Mouse (Mus musculus): ENCODE measurements around the gene Atp8b2.

DNA sequence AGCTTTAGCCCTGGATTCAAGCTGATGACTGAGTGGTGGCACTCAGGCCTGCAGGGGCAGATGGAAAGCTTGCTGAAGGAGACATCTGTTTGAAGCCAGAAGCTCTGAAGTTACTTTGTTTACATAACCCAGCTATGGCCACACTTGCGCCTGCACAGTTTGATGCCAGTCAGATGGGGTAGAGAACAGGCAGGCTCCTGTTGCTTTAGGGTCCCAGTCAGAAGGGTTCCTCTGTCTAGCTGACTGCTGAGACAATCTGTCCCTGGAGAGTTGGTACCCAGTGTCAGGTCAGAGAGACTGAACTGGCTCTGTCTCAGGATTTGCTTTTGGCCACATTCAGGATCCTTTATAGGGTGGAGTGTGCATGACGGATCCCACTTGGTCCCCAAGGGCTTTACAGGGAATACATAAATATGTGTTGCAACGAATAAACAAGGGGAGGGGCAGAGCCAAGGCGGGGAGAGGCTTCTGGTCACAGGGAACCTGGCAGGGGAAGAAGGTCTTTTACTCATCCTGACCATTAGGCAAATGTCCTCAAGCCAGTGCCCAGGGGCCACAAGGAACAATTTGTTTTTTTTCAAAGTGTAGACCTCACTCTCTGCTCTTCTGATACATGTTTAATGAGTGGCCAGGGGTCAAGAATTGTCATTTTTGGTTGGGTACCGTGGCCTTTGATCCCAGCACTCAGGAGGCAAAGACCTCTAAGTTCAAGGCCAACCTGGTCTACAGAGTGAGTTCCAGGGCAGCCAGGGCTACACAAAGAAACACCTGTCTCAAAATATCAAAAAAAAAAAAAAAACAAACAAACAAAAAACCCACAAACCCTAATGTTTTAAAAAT, 53.4 kb downstream of the Atp8b2 start:
- no peak for TF ChIP-seq CTCF (conservative IDR thresholded peaks at IDR 0.05; ENCODE audit: insufficient read depth, insufficient read length, low read depth, low read length)
- no peak for TF ChIP-seq POLR2A (IDR thresholded peaks at IDR 0.05; ENCODE audit: low read depth, low read length)
